ENCODE assay signal across 33 mouse cellular contexts in the genomic region with DNA sequence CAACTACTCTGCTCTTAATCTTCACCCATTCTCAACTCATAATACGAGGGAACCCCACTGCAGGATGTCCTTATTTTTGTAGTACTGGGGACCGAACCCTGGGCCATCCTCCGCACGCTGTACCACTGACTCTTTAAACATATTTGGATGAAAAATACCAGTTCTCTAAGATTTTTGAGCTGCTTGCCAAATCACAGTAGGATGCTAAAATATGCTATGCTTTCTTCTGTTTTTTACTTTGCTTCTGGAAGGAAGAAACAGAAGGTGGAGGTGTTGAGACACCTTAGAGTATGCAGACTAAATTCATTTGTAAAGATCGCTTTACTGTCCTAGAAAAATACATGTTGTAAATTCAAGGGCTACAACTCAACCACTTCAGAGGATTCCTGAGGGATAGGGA. TPM values are rescaled to one million over a fixed set of nuclear protein-coding genes. Genes with fewer than 3 reads are reported as not detected.
"Had no signal": no experiment of that assay in that cellular context is flagged by ENCODE, and none has a peak within 500 bp of the region (broad histone marks: within the 10 kb centered on the region; RNA-seq: fewer than 3 reads in every experiment).

No protein-coding gene starts in this region.

- ATAC-seq: hindbrain, embryonic 16.5 days; hindbrain, postnatal 0 days; inflammation-experienced regulatory T-cells, adult 6 months; intestine, embryonic 15.5 days; intestine, embryonic 16.5 days; intestine, postnatal 0 days had no signal

- H3K27ac ChIP-seq: heart, embryonic 10.5 days; heart, embryonic 13.5 days; heart, embryonic 15.5 days; hindbrain, embryonic 10.5 days; hindbrain, embryonic 12.5 days; hindbrain, embryonic 13.5 days; hindbrain, embryonic 14.5 days; hindbrain, embryonic 15.5 days; hindbrain, postnatal 0 days; intestine, embryonic 15.5 days; kidney, embryonic 15.5 days; kidney, postnatal 0 days had no signal

- H3K9ac ChIP-seq: heart, embryonic 13.5 days; heart, embryonic 15.5 days; hindbrain, embryonic 12.5 days; hindbrain, embryonic 13.5 days; hindbrain, embryonic 14.5 days; hindbrain, embryonic 15.5 days; intestine, embryonic 15.5 days; kidney, embryonic 15.5 days had no signal

- H3K27me3 ChIP-seq: heart, embryonic 13.5 days; heart, embryonic 15.5 days; hindbrain, embryonic 12.5 days; hindbrain, embryonic 13.5 days; hindbrain, embryonic 15.5 days; intestine, embryonic 15.5 days; kidney, embryonic 15.5 days had no signal

- H3K4me3 ChIP-seq: heart, embryonic 10.5 days; heart, embryonic 13.5 days; heart, embryonic 15.5 days; hindbrain, embryonic 10.5 days; hindbrain, embryonic 12.5 days; hindbrain, embryonic 13.5 days; hindbrain, embryonic 15.5 days; intestine, embryonic 15.5 days; kidney, embryonic 15.5 days had no signal

- H3K4me2 ChIP-seq: heart, embryonic 11.5 days; heart, embryonic 13.5 days; heart, embryonic 15.5 days; hindbrain, embryonic 12.5 days; hindbrain, embryonic 13.5 days; hindbrain, embryonic 14.5 days; hindbrain, embryonic 15.5 days; intestine, embryonic 15.5 days; kidney, embryonic 15.5 days had no signal

- H3K9me3 ChIP-seq: heart, embryonic 10.5 days; heart, embryonic 13.5 days; heart, embryonic 15.5 days; hindbrain, embryonic 10.5 days; hindbrain, embryonic 12.5 days; hindbrain, embryonic 13.5 days; hindbrain, embryonic 15.5 days; intestine, embryonic 15.5 days; kidney, embryonic 15.5 days had no signal

- DNase-seq: heart, postnatal 10 days; heart, postnatal 14 days; heart, postnatal 36 days; heart, postnatal 4 days; kidney, adult 11 months; kidney, adult 18-20 months; kidney, adult 2 months; kidney, adult 8-10 months; kidney, adult 9 months; kidney, postnatal 10 days; kidney, postnatal 14 days; kidney, postnatal 25 days; kidney, postnatal 36 days; kidney, postnatal 4 days; layer of hippocampus, adult 9-11 months had no signal

- H3K4me1 ChIP-seq: hindbrain, embryonic 10.5 days; hindbrain, embryonic 12.5 days; intestine, embryonic 15.5 days had no signal

RNA-seq across cellular contexts. Expression of a gene that starts 9.1 kb away (rescaled TPM):
- total RNA-seq: hematopoietic stem cell, adult 5-6 weeks had no signal
- polyA plus RNA-seq: inflammation-experienced regulatory T-cells, adult 6 months had no signal

RNA-seq across cellular contexts. Expression of a gene that starts 59.6 kb away (rescaled TPM):
- total RNA-seq: hematopoietic stem cell, adult 5-6 weeks; hindbrain, postnatal 0 days had no signal
- polyA plus RNA-seq: inflammation-experienced regulatory T-cells, adult 6 months had no signal
